Mouse (Mus musculus): ENCODE measurements around the gene Pheta1.
"Not testable (repeated sequence)": the region's sequence is repeated elsewhere in the genome, so short reads cannot be mapped to it uniquely, and the experiment has no call there.

Gene Pheta1

GRCm38 (mm10) chr5:121846322-121846721, 2.5 kb upstream of the Pheta1 start:
- no peak for DNase-seq

- DNase-seq = not testable (repeated sequence)
These were observed 1.5 kb upstream of the Pheta1 start for GRCm38 (mm10) chr5:121847269-121847668.

GRCm38 (mm10) chr5:121848035-121848519, 707 bp upstream of the Pheta1 start:
- peak; percentile 56 for DNase-seq

- DNase-seq = no peak
These were observed 930 bp downstream of the Pheta1 start for GRCm38 (mm10) chr5:121849478-121850349.

GRCm38 (mm10) chr5:121853368-121854051, 4.7 kb downstream of the Pheta1 start:
- DNase-seq = no peak

GRCm38 (mm10) chr5:121854768-121855167, 6.0 kb downstream of the Pheta1 start:
- no peak for DNase-seq

- no peak for DNase-seq
These were observed 8.0 kb downstream of the Pheta1 start for GRCm38 (mm10) chr5:121856740-121857139.

- no peak for DNase-seq
These were observed 9.6 kb downstream of the Pheta1 start for GRCm38 (mm10) chr5:121858427-121858826.

GRCm38 (mm10) chr5:121861964-121862363, 13.2 kb downstream of the Pheta1 start:
- no peak for DNase-seq

GRCm38 (mm10) chr5:121864330-121864729, 15.5 kb downstream of the Pheta1 start:
- DNase-seq = no peak

GRCm38 (mm10) chr5:121867963-121868362, 19.2 kb downstream of the Pheta1 start:
- DNase-seq = no peak

- no peak for DNase-seq
These were observed 22.0 kb downstream of the Pheta1 start for GRCm38 (mm10) chr5:121870832-121871231.

GRCm38 (mm10) chr5:121871515-121872030, 22.8 kb downstream of the Pheta1 start:
- no peak for DNase-seq

GRCm38 (mm10) chr5:121872158-121872557, 23.4 kb downstream of the Pheta1 start:
- DNase-seq = peak; percentile 59

GRCm38 (mm10) chr5:121875041-121875440, 26.3 kb downstream of the Pheta1 start:
- no peak for DNase-seq

- no peak for DNase-seq
These were observed 28.1 kb downstream of the Pheta1 start for GRCm38 (mm10) chr5:121876901-121877300.

GRCm38 (mm10) chr5:121878703-121879102, 29.9 kb downstream of the Pheta1 start:
- DNase-seq = no peak

GRCm38 (mm10) chr5:121879211-121879610, 30.4 kb downstream of the Pheta1 start:
- peak; percentile 54 for DNase-seq

- no peak for DNase-seq
These were observed 34.6 kb downstream of the Pheta1 start for GRCm38 (mm10) chr5:121883356-121883755.

GRCm38 (mm10) chr5:121889375-121889774, 40.6 kb downstream of the Pheta1 start:
- DNase-seq = no peak

- no peak for DNase-seq
These were observed 41.1 kb downstream of the Pheta1 start for GRCm38 (mm10) chr5:121889819-121890362.

GRCm38 (mm10) chr5:121890925-121891324, 42.1 kb downstream of the Pheta1 start:
- DNase-seq = no peak

GRCm38 (mm10) chr5:121892281-121892680, 43.5 kb downstream of the Pheta1 start:
- no peak for DNase-seq

Measured in thymus, postnatal 14 days (tissue).